Mouse (Mus musculus) left cerebral cortex, adult 9 months (tissue): Measurements from ENCODE around the gene Apip.
A peak's percentile ranks its signal among the peaks of the same experiment; 100 is the strongest.

Source experiments
- DNase-seq, 2 experiments: peaks; one replicate each; pipeline ENCODE4 v3.0.0; 2022; ENCODE audit warnings: low spot score in 2 of 2

The Apip gene

DNA sequence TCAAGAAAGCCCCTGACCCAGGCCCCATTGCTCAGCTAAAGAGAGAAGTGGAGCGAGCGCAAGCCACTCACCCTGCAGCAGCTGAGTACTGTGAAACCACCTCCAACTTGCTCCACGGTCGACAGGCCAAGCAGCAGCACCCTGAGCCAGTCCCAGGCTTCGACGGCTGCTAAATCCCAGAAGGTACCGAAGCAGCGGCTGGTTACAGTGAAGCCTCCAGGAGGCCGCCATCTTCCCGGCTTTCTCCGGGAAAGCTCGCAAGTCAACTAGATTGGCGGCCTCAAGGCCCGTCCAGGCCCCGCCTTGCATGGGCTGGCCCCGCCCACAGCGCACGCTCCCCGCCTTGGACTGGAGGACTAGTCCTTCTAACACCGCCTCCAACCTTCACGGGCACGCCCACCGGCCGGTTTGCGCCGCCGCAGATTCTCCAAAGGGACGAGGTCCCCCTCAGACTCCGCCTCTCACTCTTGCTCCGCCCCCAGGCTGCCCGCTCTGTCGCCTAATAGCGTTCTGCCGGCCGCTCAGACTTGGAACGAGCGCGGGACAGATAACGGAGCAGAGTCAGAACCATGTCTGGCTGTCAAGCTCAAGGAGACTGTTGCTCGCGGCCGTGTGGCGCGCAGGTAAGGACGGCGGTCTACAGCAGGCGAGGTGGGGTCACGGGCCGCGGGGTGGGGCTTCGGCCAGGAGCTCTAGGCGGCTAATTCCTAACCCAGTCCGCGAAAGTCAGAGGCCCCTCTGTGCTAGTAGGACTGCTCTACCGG is at the start of gene Apip, which contains the start of gene Pdhx:
Apip (plus strand) TSS at position 457 of the 764 bp plus-strand sequence.
Pdhx (minus strand) TSS at position 295 of the 764 bp plus-strand sequence.
- DNase-seq = peak; percentile 98 to 100

GRCm38 (mm10) chr2:103037831-103038230 is 35.6 kb upstream of the Apip start:
- no peak for DNase-seq

- no peak for DNase-seq
Measured at GRCm38 (mm10) chr2:103040896-103041295, 32.6 kb upstream of the Apip start.

DNA sequence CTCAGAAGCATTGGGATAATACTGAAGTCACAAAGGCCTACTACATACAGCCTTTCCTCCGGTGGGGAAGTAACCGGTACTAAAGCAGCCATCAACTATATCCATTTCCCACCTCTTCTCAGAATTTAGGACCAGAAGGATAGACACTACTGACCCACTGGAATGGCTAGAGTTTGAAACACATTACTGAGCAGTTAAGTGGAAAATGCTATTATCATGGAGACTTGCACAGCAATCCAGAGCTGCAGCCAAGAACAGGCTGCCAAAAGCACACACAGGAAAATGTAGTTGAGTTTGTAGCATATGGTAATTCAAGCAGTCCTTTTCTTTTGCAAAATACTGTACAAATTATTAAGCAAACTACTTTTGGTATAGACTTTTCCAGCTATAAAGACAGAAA is 28.2 kb upstream of the Apip start:
- no peak for DNase-seq

- no peak for DNase-seq
Measured at GRCm38 (mm10) chr2:103051937-103052893, 21.3 kb upstream of the Apip start.

GRCm38 (mm10) chr2:103055820-103056219 is 17.7 kb upstream of the Apip start:
- DNase-seq = no peak

DNA sequence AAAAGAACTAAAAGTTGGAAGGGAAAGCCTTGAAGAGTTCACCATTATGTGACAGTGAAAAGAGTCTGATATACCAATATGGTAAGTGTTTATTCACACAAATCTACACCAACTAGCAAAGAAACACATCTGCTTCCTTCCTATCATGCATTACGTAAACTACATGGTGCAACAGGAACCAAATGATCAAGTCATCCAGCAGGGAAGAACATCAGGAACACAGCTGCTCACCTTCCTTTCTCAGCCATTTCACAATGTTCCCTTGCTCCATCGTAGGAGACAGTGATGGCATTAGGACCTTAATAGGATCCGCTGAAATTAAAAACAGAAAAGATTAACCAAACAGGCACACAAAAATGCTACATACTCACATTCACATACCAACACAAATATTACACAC is 15.2 kb upstream of the Apip start:
- no peak for DNase-seq

- DNase-seq = peak in 1 of 2 experiments; percentile 36
Measured at GRCm38 (mm10) chr2:103062865-103063264, 10.6 kb upstream of the Apip start.

- no peak for DNase-seq
Measured at GRCm38 (mm10) chr2:103066683-103067551, 6.6 kb upstream of the Apip start.

DNA sequence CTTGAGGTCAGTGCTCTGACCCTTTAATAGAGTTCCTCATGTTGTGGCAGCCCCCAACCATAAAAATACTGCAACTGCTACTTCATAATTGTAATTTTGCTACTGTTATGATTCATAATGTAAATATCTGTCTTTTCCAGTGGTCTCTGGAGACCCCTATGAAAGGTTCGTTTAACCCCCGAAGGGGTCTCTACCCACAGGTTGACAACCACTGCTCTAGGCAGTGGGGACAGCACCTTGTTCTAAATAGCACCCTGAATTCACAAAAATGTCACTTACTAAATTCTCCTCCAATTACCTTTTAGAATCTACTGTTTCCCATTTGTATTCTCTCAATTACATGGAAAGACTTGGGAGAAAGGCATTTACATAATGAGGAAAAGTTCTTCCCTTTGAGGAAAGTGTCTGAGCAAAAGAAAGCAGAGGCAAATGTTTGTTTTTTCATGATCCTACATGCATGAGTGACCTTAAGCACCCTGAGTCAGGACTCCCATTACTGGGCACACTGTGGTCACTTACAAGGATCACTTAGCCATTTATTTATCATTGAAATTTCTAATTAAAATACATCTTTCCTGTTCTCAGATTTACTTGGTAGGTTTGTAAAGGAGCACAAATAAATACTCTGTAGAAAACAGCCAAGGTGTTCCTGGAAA is 5.8 kb upstream of the Apip start:
- no peak for DNase-seq

DNA sequence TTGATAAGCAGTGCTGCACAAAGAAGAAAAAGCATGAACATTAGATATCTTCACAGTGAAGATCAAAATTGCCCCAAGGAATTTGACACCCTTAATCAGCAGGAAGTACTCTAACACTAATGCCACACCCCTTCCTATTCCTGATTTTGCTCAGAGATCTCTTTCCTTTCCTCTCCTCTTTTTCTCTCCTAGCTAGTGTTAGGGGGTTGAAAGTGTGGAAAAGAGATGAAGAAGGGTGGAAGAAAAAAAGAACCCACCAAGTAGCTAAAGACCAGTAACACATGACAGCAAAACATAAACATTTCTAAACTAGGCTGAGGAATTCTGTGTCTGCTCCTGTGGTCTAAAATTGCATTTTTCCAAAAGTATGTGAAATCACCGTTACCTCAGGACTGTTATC is 4.9 kb upstream of the Apip start:
- no peak for DNase-seq

DNA sequence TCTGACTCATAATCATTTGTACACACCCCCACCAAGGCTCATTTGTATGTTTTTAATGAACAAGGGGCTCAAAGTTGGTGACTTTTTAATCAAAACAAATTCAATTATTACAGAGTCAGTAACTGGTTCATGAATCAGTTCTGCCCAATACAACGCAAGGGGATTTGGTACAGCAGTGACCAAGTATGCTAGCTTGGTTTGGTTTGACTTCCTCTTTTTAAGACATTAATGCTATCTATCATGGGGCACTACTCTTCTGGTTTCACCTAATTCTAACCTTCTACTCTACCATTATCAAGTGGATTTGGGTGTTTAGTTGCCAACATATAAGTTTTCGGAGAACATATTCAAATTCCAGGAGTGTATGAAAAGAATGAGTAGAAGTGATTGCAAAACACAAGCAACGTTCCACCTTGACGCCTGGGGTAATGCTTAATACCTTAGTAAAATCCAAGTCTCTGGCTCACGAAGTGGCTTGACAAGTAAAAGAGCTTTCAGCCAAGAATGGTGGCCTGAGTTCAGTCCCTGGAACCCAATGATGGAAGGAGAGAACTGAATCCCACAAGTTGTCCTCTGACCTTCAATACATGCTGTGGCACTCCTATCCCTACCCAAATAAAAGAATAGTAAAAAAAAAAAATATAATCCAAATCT is 3.6 kb upstream of the Apip start:
- DNase-seq = no peak

- no peak for DNase-seq
Measured at GRCm38 (mm10) chr2:103070586-103070985, 2.9 kb upstream of the Apip start.

GRCm38 (mm10) chr2:103081117-103081516 is 7.6 kb downstream of the Apip start:
- peak in 1 of 2 experiments; percentile 11 for DNase-seq

DNA sequence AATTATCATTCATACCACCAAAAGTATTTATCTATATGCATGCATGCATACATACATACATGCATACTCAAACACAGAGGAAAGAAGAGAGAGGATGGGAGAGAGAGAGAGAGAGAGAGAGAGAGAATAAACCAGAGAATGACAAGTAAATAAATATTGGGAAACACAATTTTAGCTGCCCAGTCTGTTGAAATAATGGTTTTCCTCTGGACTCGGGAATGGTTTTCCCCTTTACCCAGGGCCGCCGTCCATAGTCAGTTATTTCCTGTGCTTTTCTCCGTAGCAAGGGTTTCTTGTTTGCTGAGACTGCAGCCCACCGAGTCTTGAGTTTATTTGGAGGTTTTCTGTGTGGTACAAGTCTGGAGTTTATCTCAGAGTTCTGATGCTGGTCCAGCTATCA is 8.2 kb downstream of the Apip start:
- DNase-seq = no peak

GRCm38 (mm10) chr2:103082853-103083252 is 9.4 kb downstream of the Apip start:
- DNase-seq = no peak

DNA sequence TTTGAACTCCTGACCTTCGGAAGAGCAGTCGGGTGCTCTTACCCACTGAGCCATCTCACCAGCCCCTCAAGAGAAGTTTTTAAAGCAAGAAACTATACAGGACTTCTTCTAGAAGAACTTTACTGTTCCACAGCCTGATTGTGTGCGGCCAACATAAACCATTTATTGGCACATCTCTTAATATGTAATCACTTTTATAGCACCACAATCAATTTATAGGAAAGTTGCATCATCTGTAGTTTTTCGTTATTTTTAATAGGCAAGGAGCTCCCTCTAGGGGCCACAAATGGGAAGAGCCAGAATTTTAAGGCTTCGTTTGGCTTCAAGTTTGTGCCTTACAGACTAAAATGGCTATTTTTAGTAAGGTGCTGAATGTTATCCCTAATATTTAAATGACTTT is 11.0 kb downstream of the Apip start:
- peak in 1 of 2 experiments; percentile 30 for DNase-seq

- DNase-seq = no peak
Measured at GRCm38 (mm10) chr2:103085633-103086032, 12.2 kb downstream of the Apip start.

DNA sequence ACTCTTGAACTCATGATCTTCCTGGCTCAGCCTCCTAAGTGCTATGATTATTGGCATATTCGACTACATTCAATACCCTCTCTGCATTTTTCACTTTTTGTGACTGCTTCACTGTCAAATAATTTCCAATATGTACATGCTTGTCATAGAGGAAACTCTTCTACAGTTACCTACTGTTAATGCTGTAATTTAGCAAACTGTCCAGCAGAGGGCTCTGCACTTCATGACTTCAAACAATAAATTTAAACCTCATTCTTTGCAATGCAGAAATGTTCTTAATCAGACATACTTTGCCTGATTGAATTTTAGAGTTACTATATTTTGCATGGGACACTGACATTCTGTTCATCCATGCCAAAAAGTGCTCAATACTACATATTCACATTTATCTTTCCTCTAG is 13.0 kb downstream of the Apip start:
- DNase-seq = peak in 1 of 2 experiments; percentile 41

DNA sequence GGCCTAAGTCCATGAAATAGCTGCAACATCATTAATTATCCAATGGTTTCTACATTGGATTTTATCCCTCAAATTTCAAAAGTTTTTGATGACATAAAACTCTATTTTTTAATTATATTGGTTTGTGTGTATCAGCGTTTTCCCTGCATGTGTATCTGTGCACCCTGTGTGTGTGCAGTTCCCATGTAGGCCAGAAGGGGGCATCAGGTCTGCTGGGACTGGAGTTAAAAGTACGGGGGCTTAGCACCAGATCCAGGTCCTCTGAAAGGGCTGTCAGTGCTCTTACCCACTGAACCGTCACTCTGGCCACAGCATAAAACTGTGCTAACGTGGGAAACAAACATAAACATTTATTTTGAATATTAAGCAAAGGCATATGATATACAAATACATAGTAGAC is 14.6 kb downstream of the Apip start:
- no peak for DNase-seq

DNA sequence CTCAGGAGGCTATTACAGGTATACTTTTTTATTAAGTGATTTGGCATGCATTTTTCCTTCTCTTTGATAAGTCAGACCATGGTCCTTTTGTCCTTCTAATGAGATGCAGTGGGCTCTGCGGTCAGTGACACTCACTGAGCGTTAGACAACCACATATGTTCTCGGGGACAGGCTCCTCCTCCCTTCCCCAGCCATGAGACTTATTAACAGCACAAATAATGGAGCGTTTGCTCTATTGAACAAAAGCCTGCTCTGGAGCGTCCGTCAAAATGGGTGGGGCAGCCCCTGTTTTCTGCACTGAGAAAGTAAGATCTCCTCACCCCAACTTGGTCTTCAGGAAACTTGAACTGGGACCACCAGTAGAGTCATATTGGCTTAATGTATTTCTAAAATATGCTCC is 16.0 kb downstream of the Apip start:
- no peak for DNase-seq
